Mouse (Mus musculus): ENCODE data around the gene Rcc1.

DNA sequence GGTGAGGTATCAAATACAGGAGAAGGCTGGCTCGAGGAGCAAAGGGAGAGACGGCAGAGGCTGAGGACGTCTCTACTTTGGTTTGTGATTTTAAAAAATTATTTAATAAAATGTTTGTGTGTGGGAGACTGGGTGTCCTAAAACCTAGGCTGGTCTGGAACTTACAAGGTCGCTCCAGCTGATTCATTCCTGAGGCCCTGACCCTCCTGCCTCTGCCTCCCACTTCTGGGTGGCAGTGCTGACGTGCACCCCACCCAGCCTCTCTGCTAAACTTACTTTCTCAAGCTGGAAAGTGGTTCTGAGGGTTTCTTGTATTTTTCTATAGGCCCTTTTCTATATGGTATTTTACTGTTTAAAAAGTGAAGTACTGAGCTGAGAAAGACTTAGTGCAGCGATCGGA lies 42.8 kb upstream of the Rcc1 start:
- no peak for TF ChIP-seq CTCF (IDR thresholded peaks at IDR 0.05; ENCODE audit: control insufficient read depth, insufficient read depth, low read length)
- no peak for TF ChIP-seq POLR2A (IDR thresholded peaks at IDR 0.05; ENCODE audit: borderline replicate concordance, control insufficient read depth, low read depth, low read length)

All from bone marrow, adult 2 months (tissue).